Mouse (Mus musculus): ENCODE measurements around the gene Tnfaip8l1. TPM values are rescaled to one million over a fixed set of nuclear protein-coding genes. Genes with fewer than 3 reads are reported as not detected.

The Tnfaip8l1 gene
- total and polyA plus RNA-seq, 2 experiments from 2014 or later: 3.4 to 5.6 TPM

- Histone ChIP-seq H3K4me2 (ENCODE audit: low read depth, low read length) (no peak overlapping the region), H3K4me3 (ENCODE audit: low read depth, low read length) (no peak overlapping the region), H3K9ac (replicated peaks; ENCODE audit: low read depth, low read length) (no peak overlapping the region), H3K9me3 (replicated peaks; ENCODE audit: control insufficient read depth, low read length) (no peaks in the 10 kb centered on the region), H3K4me1 (ENCODE audit: control insufficient read depth, insufficient read depth) (no peaks in the 10 kb centered on the region), H3K27me3 (ENCODE audit: control insufficient read depth, insufficient read depth, low read length) (no peaks in the 10 kb centered on the region), H3K36me3 (replicated peaks; ENCODE audit: control insufficient read depth, insufficient read depth, low read length) (peaks cover 87% of the 10 kb centered on the region), H3K27ac (ENCODE audit: low read depth) (no peak overlapping the region)
- no peak for TF ChIP-seq EP300 (IDR thresholded peaks at IDR 0.05; ENCODE audit: low read depth)
- TF ChIP-seq CTCF (IDR thresholded peaks at IDR 0.05; ENCODE audit: low read depth): peak; percentile 23; the same call in 1 of the 2 replicates
- WGBS: 68% methylated on average over 3 of the region's 3 CpGs
- DNase-seq (ENCODE audit: low spot score): no peak
- ATAC-seq (ENCODE audit: insufficient read depth, low read depth): no peak
Observed at GRCm38 (mm10) chr17:56203729-56204128, 41.5 kb downstream of the Tnfaip8l1 start.

- H3K4me3 ChIP-seq (ENCODE audit: low read depth, low read length): no peak overlapping the region
- H3K9me3 ChIP-seq (replicated peaks; ENCODE audit: control insufficient read depth, low read length): no peaks in the 10 kb centered on the region
- 66% methylated on average over 10 of the region's 10 CpGs for WGBS
- H3K27me3 ChIP-seq (ENCODE audit: control insufficient read depth, insufficient read depth, low read length): no peaks in the 10 kb centered on the region
- H3K9ac ChIP-seq (replicated peaks; ENCODE audit: low read depth, low read length): no peak overlapping the region
- peaks cover 100% of the 10 kb centered on the region for H3K36me3 ChIP-seq (replicated peaks; ENCODE audit: control insufficient read depth, insufficient read depth, low read length)
- no peak overlapping the region for H3K27ac ChIP-seq (ENCODE audit: low read depth)
- ATAC-seq (ENCODE audit: insufficient read depth, low read depth): no peak
- DNase-seq (ENCODE audit: low spot score): no peak
- TF ChIP-seq CTCF (IDR thresholded peaks at IDR 0.05; ENCODE audit: low read depth): no peak
- no peak for TF ChIP-seq EP300 (IDR thresholded peaks at IDR 0.05; ENCODE audit: low read depth)
- no peak overlapping the region for H3K4me2 ChIP-seq (ENCODE audit: low read depth, low read length)
- no peaks in the 10 kb centered on the region for H3K4me1 ChIP-seq (ENCODE audit: control insufficient read depth, insufficient read depth)
Observed at GRCm38 (mm10) chr17:56206276-56206884, 44.1 kb downstream of the Tnfaip8l1 start.

GRCm38 (mm10) chr17:56206986-56207674 lies 44.9 kb downstream of the Tnfaip8l1 start:
- WGBS: 78% methylated on average over 6 of the region's 6 CpGs
- H3K9me3 ChIP-seq (replicated peaks; ENCODE audit: control insufficient read depth, low read length): no peaks in the 10 kb centered on the region
- peaks cover 100% of the 10 kb centered on the region for H3K36me3 ChIP-seq (replicated peaks; ENCODE audit: control insufficient read depth, insufficient read depth, low read length)
- H3K9ac ChIP-seq (replicated peaks; ENCODE audit: low read depth, low read length): no peak overlapping the region
- DNase-seq (ENCODE audit: low spot score): no peak
- no peak overlapping the region for H3K27ac ChIP-seq (ENCODE audit: low read depth)
- H3K4me1 ChIP-seq (ENCODE audit: control insufficient read depth, insufficient read depth): no peaks in the 10 kb centered on the region
- no peaks in the 10 kb centered on the region for H3K27me3 ChIP-seq (ENCODE audit: control insufficient read depth, insufficient read depth, low read length)
- TF ChIP-seq EP300 (IDR thresholded peaks at IDR 0.05; ENCODE audit: low read depth): no peak
- TF ChIP-seq CTCF (IDR thresholded peaks at IDR 0.05; ENCODE audit: low read depth): no peak
- no peak for ATAC-seq (ENCODE audit: insufficient read depth, low read depth)
- H3K4me3 ChIP-seq (ENCODE audit: low read depth, low read length): no peak overlapping the region
- no peak overlapping the region for H3K4me2 ChIP-seq (ENCODE audit: low read depth, low read length)

- H3K4me2 ChIP-seq (ENCODE audit: low read depth, low read length): no peak overlapping the region
- DNase-seq (ENCODE audit: low spot score): no peak
Observed at GRCm38 (mm10) chr17:56207963-56208530, 45.8 kb downstream of the Tnfaip8l1 start.

GRCm38 (mm10) chr17:56208821-56209220 lies 46.5 kb downstream of the Tnfaip8l1 start:
- TF ChIP-seq EP300 (IDR thresholded peaks at IDR 0.05; ENCODE audit: low read depth) (no peak), CTCF (IDR thresholded peaks at IDR 0.05; ENCODE audit: low read depth) (no peak)
- DNase-seq (ENCODE audit: low spot score): no peak
- Histone ChIP-seq H3K27me3 (ENCODE audit: control insufficient read depth, insufficient read depth, low read length) (no peaks in the 10 kb centered on the region), H3K9me3 (replicated peaks; ENCODE audit: control insufficient read depth, low read length) (no peaks in the 10 kb centered on the region), H3K36me3 (replicated peaks; ENCODE audit: control insufficient read depth, insufficient read depth, low read length) (peaks cover 83% of the 10 kb centered on the region), H3K4me1 (ENCODE audit: control insufficient read depth, insufficient read depth) (no peaks in the 10 kb centered on the region), H3K9ac (replicated peaks; ENCODE audit: low read depth, low read length) (no peak overlapping the region), H3K27ac (ENCODE audit: low read depth) (no peak overlapping the region), H3K4me2 (ENCODE audit: low read depth, low read length) (no peak overlapping the region), H3K4me3 (ENCODE audit: low read depth, low read length) (no peak overlapping the region)
- no peak for ATAC-seq (ENCODE audit: insufficient read depth, low read depth)
- WGBS: 90% methylated on average over 3 of the region's 3 CpGs

More at GRCm38 (mm10) chr17:56207963-56208530, 45.8 kb downstream of the Tnfaip8l1 start:
- Histone ChIP-seq H3K9me3 (replicated peaks; ENCODE audit: control insufficient read depth, low read length) (no peaks in the 10 kb centered on the region), H3K27me3 (ENCODE audit: control insufficient read depth, insufficient read depth, low read length) (no peaks in the 10 kb centered on the region), H3K9ac (replicated peaks; ENCODE audit: low read depth, low read length) (no peak overlapping the region), H3K4me1 (ENCODE audit: control insufficient read depth, insufficient read depth) (no peaks in the 10 kb centered on the region), H3K4me3 (ENCODE audit: low read depth, low read length) (no peak overlapping the region), H3K27ac (ENCODE audit: low read depth) (no peak overlapping the region), H3K36me3 (replicated peaks; ENCODE audit: control insufficient read depth, insufficient read depth, low read length) (peaks cover 91% of the 10 kb centered on the region)
- TF ChIP-seq EP300 (IDR thresholded peaks at IDR 0.05; ENCODE audit: low read depth) (no peak), CTCF (IDR thresholded peaks at IDR 0.05; ENCODE audit: low read depth) (no peak)
- ATAC-seq (ENCODE audit: insufficient read depth, low read depth): no peak
- 89% methylated on average over 9 of the region's 9 CpGs for WGBS

Data from heart, postnatal 0 days (tissue).